Mouse (Mus musculus) ES-Bruce4 (cell line): Measurements from ENCODE around the gene Havcr2. TPM values are rescaled to one million over a fixed set of nuclear protein-coding genes. Genes with fewer than 3 reads are reported as not detected.
A peak's percentile ranks its signal among the peaks of the same experiment; 100 is the strongest.
"Not testable (repeated sequence)": the region's sequence is repeated elsewhere in the genome, so short reads cannot be mapped to it uniquely, and the experiment has no call there.

Source experiments
- H3K27ac ChIP-seq: 2 replicates; pipeline ENCODE4 v1.5.1; 2012; ENCODE audit warnings: low read length, inconsistent platforms; ENCODE audit not compliant: insufficient read depth
- H3K27me3 ChIP-seq: 2 replicates; pipeline ENCODE4 v1.6.1; 2012; ENCODE audit warnings: mild to moderate bottlenecking, low read length, inconsistent platforms; ENCODE audit not compliant: control insufficient read depth, poor library complexity, insufficient read depth, severe bottlenecking
- H3K36me3 ChIP-seq: 2 replicates; pipeline ENCODE4 v1.6.1; 2012; ENCODE audit warnings: inconsistent platforms, mild to moderate bottlenecking, low read length, moderate library complexity; ENCODE audit not compliant: control insufficient read depth, poor library complexity, insufficient read depth, severe bottlenecking
- H3K4me1 ChIP-seq: one replicate; pipeline ENCODE4 v1.8.1; 2011; ENCODE audit warnings: low read length; ENCODE audit not compliant: control insufficient read depth, insufficient read depth
- H3K4me3 ChIP-seq: 2 replicates; pipeline ENCODE4 v1.5.1; 2011; ENCODE audit warnings: low read depth, mild to moderate bottlenecking, low read length
- H3K9ac ChIP-seq: 2 replicates; pipeline ENCODE4 v1.6.1; 2012; ENCODE audit warnings: low read depth, mild to moderate bottlenecking, inconsistent platforms; ENCODE audit not compliant: poor library complexity, severe bottlenecking
- H3K9me3 ChIP-seq: replicated peaks from 2 replicates; pipeline ENCODE4 v1.6.1; 2012; ENCODE audit warnings: mild to moderate bottlenecking, low read length, inconsistent platforms; ENCODE audit not compliant: control insufficient read depth, poor library complexity, insufficient read depth, severe bottlenecking
- CTCF ChIP-seq: IDR thresholded peaks from one replicate; pipeline ENCODE4 v1.8.1; 2011; ENCODE audit warnings: low read depth, low read length
- EP300 ChIP-seq: IDR thresholded peaks from 2 replicates; pipeline ENCODE4 v1.6.1; 2011; ENCODE audit warnings: low read depth, low read length; ENCODE audit not compliant: insufficient read depth
- POLR2A ChIP-seq: IDR thresholded peaks from one replicate; pipeline ENCODE4 v1.8.1; 2011; ENCODE audit warnings: low read length; ENCODE audit not compliant: insufficient read depth
- polyA plus RNA-seq: library from polyadenylated mRNA; stranded (reverse); fragments of >200 nt; gene quantifications from 2 replicates; pipeline ENCODE4 v1.2.4, GENCODE M21; 2011; ENCODE audit warnings: low read depth; ENCODE audit not compliant: missing spikeins, insufficient read depth, insufficient read length

Havcr2 gene
- polyA plus RNA-seq, 1 experiment: not detected

GRCm38 (mm10) chr11:46421086-46421888 lies 33.4 kb upstream of the Havcr2 start:
- Histone ChIP-seq H3K4me1 (no peaks in the 10 kb centered on the region), H3K27me3 (no peaks in the 10 kb centered on the region), H3K9ac (no peak overlapping the region), H3K27ac (no peak overlapping the region), H3K4me3 (no peak overlapping the region), H3K36me3 (no peaks in the 10 kb centered on the region), H3K9me3 (no peaks in the 10 kb centered on the region)
- TF ChIP-seq CTCF: no peak
- no peak for TF ChIP-seq EP300
- TF ChIP-seq POLR2A: no peak

- H3K9ac ChIP-seq, H3K27me3 ChIP-seq, H3K4me1 ChIP-seq, H3K9me3 ChIP-seq, H3K27ac ChIP-seq, H3K36me3 ChIP-seq, H3K4me3 ChIP-seq: not testable (repeated sequence)
These were observed 26.6 kb upstream of the Havcr2 start for GRCm38 (mm10) chr11:46428131-46428530.

- no peak overlapping the region for H3K27ac ChIP-seq
- H3K4me1 ChIP-seq: no peaks in the 10 kb centered on the region
- no peak overlapping the region for H3K9ac ChIP-seq
- H3K27me3 ChIP-seq: no peaks in the 10 kb centered on the region
- H3K9me3 ChIP-seq: no peaks in the 10 kb centered on the region
- no peak overlapping the region for H3K4me3 ChIP-seq
- no peak for TF ChIP-seq CTCF
- TF ChIP-seq EP300: no peak
- TF ChIP-seq POLR2A: no peak
- no peaks in the 10 kb centered on the region for H3K36me3 ChIP-seq
These were observed 24.6 kb upstream of the Havcr2 start for GRCm38 (mm10) chr11:46430123-46430522.

GRCm38 (mm10) chr11:46431129-46431528 lies 23.6 kb upstream of the Havcr2 start:
- peak; percentile 67 for TF ChIP-seq CTCF
- no peak for TF ChIP-seq EP300
- Histone ChIP-seq H3K4me3 (no peak overlapping the region), H3K9ac (no peak overlapping the region), H3K9me3 (no peaks in the 10 kb centered on the region), H3K4me1 (no peaks in the 10 kb centered on the region), H3K27me3 (no peaks in the 10 kb centered on the region), H3K27ac (no peak overlapping the region), H3K36me3 (no peaks in the 10 kb centered on the region)

DNA sequence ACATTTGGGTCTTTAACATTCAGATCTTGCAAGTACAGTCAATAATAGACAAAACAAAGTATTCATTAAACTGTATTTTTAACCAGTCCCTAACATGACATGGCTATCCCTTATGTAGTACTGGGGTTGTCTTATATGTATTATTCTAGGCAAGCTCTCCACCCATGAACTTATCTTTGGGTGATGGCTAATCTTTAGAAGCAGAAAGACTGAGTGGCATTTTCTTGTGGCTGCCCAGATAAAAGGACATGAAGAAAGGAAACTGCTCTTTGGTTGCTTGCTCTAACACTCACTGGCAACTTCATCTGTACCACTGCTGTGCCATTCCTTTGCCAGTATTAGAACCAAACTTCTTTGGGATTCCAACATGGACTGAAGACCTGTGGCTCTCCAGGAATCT lies 19.4 kb upstream of the Havcr2 start:
- no peak for TF ChIP-seq POLR2A
- TF ChIP-seq EP300: no peak
- no peak for TF ChIP-seq CTCF
- H3K27me3 ChIP-seq: no peaks in the 10 kb centered on the region
- H3K4me3 ChIP-seq: no peak overlapping the region
- H3K4me1 ChIP-seq: peaks cover 2% of the 10 kb centered on the region
- H3K27ac ChIP-seq: no peak overlapping the region
- no peak overlapping the region for H3K9ac ChIP-seq
- no peaks in the 10 kb centered on the region for H3K9me3 ChIP-seq
- H3K36me3 ChIP-seq: peaks cover 11% of the 10 kb centered on the region

GRCm38 (mm10) chr11:46436760-46437458 lies 17.8 kb upstream of the Havcr2 start, which contains the start of gene Med7:
Gene Med7, plus strand, starts transcription at chr11:46436925.
- H3K36me3 ChIP-seq: peaks cover 23% of the 10 kb centered on the region
- no peak within 1 kb of the TSS for H3K27ac ChIP-seq
- peaks cover 2% of the 10 kb centered on the region for H3K4me1 ChIP-seq
- no peaks in the 10 kb centered on the region for H3K27me3 ChIP-seq
- no peaks in the 10 kb centered on the region for H3K9me3 ChIP-seq
- peak within 1 kb of the TSS; percentile 93 for H3K9ac ChIP-seq
- peak within 1 kb of the TSS; percentile 94 for H3K4me3 ChIP-seq
- TF ChIP-seq POLR2A (peak; percentile 39), EP300 (no peak), CTCF (no peak)
